Mouse (Mus musculus) ES-CJ7 (cell line): ENCODE measurements around the gene Snx12.
A peak's percentile ranks its signal among the peaks of the same experiment; 100 is the strongest.

Experiments used
- DNase-seq: peaks from one replicate; pipeline ENCODE4 v3.0.0; 2011; ENCODE audit warnings: low read depth, low spot score

Snx12 gene

GRCm38 (mm10) chrX:101221834-101222795 is at the start of gene Snx12:
Snx12 (minus strand) TSS chrX:101222563.
- DNase-seq, result peak; percentile 95

DNA sequence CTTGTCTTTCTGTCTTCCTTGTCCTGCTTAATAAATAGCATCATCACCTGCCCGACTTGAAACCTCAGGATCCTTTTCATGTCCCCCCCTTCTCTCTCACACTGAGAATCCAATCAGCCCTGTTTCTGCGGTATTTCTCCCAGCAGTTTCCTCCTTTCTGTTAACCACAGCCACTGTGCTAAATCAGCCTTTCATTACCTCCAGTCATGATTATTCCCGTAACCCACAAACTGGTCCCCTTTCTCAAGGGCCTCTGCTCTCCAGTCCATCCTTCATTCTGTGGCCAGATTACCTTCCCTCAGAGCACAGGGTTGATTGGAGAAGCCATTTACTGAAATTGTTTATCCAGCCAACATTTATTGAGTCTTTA is 46.4 kb upstream of the Snx12 start, which contains the start of gene Gm20489:
Gene Gm20489 (minus strand): TSS at position 269 of the 370 bp plus-strand sequence.
- no peak for DNase-seq

DNA sequence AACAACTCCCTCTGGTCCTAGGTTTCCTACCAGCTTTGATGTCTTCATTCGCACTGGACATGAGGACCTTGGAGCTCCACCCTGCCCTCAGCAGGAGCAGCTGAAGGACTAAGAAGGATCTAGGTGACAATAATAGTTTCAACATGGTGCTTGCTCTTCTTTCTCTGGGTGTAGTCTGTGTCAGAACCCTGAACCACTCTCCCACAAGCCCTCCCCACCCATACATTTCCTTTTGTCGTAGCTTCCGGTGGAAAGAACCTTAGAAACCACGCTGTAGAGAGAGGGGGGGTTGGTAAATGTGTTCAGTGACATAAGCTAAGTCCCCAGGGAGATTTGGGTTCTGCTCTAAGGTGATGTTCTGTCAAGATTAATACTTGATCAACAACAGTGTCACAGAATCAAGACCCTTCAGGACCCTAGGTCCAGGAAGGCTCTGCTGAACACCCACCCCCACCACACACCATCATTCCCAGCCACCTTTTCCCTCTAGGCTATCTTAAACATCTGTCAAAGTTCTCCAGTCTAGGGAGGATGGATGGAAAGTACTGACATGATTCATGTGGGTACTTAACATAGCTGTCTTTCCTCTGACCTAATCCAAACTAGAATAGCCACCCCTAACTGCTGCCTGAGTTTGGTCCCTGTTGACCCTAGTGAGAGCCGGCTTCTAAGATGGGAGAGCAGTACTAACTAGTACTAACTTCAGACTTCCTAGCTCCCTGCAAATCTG is 45.8 kb upstream of the Snx12 start, which contains the start of gene Il2rg:
Gene Il2rg (minus strand): TSS at position 231 of the 730 bp plus-strand sequence.
- DNase-seq, result no peak

DNA sequence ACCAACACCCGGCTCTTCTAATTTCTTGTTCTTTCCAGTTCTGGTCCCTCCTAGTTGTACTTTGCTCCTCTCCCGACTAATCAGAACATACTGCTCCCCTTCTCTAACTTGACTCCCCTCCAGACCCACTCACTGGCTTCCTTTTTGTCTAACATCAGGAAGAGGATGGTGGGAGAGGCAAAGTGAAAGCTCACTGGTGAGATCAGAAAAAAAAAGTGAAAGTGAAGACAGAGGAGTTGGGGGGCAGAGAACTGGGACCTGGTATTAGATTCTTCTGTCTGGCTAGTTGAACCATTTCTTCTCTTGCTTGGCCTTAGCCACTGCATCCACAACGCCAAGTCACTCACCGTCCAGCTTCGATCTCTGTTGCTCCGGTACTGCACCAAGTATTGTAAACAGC is 44.3 kb upstream of the Snx12 start:
- no peak for DNase-seq

DNA sequence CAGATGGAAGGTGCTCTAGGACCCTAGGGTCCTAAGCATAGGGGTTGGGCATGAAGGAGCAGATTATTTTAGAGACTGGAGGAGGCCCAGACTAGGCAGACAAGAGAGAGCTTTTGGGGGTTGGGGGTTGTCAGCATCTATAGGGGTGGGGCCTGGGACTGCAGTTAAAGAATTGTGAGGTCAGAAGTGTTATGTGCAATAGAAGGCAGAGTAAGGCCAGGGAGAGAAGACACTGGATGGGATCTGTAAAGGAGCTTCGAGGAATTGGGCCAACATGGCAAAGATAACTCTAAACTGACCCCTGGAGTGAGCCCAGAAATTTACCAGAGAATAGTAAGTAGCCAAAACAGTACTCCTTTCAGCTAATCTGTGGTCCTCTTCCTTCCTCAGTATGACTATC is 41.5 kb upstream of the Snx12 start, which contains the start of gene Gm614:
Gene Gm614 (minus strand): TSS at position 101 of the 400 bp plus-strand sequence.
- DNase-seq, result no peak

GRCm38 (mm10) chrX:101260441-101261325 is 38.3 kb upstream of the Snx12 start:
- peak; percentile 88 for DNase-seq

- peak; percentile 48 for DNase-seq
Observed at GRCm38 (mm10) chrX:101256603-101257002, 34.2 kb upstream of the Snx12 start.

- no peak for DNase-seq
Observed at GRCm38 (mm10) chrX:101254740-101255139, 32.4 kb upstream of the Snx12 start.

DNA sequence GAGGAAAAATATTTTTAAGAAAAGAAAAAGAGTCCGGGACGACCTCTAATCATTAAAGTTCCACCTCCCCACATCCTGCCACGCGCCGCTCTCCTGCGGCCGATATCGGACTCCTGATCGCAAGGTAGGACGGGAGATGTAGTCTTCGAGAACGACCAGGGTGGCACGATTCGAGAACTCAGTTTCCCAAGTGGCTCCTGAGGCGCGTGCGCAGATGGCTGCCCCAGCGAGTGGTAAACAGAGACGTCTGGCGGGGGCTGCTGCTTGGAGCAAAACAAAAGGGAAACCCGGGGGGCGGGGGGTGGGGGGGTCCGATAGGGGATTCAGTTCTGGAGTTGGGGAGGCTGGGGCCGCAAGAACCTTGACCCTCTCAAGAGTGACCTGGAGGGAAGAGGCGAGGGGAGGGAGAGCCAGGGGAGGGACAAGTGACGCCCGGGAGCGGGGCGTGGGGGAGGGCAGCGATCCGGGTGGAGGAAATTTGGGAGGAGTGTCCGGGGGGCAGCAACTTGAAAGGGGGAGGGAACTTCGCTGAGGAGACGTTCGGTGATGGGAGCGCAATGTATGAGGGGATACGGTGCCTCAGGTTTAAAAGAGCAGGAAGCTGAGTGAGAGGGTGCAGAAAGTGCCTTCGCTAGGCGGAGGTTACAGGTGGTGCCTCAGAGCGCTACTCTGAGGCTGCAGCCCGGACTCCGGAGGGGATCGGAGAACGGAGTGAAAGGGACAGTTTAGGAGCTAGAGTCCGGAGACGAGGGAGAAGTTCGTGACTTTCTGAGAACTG is 31.8 kb upstream of the Snx12 start, which contains the start of gene Foxo4:
Gene Foxo4 (plus strand): TSS at position 577 of the 778 bp plus-strand sequence.
- peak; percentile 96 for DNase-seq

- DNase-seq, result peak; percentile 79
Observed at GRCm38 (mm10) chrX:101245011-101245410, 22.6 kb upstream of the Snx12 start.

DNA sequence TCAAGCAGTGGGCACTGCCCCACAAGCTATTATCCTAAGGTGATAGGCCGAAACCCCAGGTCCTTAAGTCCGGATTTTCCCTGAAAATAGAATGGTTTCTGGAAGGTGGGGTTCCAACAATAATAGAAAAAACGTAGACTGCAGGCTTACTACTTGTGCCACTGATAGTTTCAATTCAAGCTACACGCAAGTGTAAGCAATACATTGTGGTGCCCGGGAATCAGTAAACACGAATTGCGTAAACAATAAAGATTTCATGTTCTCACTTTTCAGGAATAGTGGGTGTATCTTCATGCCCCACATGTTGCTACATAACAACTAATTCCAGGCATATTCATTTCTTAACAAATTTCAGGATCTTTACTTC is 416 bp upstream of the Snx12 start:
- DNase-seq, result no peak

DNA sequence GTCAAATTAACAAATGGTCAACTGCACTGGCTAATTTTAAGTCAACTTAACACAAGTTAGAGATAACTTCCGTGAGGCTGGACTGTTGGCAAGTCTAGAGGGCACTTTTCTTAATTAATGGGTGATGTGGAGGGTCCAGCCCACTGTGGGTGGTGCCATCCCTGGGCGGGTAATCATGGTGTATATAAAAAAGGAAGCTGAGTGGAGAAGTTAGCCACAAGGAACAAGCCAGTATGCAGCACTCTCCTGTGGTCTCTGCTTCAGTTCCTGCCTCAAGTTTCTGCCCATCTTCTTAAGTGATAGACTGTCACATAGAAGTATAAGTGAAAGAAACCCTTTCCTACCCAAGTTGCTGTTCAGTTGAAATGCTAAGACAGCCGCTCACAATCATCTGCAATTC is 33.1 kb downstream of the Snx12 start:
- no peak for DNase-seq

DNA sequence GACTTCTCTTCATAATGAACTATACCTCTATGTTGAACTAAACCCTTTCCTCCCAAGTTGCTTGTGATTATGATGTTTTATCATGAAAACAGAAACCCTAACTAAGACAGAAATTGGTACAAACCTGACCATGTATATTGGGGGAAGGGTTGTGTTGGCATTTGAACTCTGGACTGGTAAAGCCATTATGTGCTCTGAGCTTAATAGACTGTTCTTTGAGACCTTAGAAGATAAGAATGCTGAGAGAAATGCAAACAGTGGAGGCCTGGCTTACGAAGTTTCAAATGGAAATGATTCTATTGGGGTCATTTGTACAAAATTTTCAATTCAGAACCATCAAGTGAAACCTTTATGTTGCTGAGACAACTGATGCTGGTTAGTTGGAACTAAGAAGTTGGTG is 34.7 kb downstream of the Snx12 start:
- no peak for DNase-seq

GRCm38 (mm10) chrX:101173388-101173787 is 49.0 kb downstream of the Snx12 start:
- DNase-seq, result no peak

DNA sequence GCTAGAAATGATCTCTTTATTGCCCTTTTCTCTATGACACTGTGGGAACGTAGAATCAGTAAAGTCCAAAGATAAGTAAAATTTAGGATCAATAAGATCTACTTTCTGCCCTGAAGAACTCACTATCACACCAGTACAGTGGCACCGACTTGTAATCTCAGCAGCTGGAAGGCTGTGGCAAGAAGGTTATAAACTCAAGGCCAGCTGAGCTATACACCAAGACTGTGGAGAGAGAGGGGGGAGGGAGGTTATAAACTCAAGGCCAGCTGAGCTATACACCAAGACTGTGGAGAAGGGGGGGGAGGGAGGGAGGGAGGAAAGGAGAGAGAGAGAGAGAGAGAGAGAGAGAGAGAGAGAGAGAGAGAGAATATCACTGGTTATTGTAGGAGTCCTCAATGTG is 53.9 kb downstream of the Snx12 start:
- DNase-seq, result no peak

DNA sequence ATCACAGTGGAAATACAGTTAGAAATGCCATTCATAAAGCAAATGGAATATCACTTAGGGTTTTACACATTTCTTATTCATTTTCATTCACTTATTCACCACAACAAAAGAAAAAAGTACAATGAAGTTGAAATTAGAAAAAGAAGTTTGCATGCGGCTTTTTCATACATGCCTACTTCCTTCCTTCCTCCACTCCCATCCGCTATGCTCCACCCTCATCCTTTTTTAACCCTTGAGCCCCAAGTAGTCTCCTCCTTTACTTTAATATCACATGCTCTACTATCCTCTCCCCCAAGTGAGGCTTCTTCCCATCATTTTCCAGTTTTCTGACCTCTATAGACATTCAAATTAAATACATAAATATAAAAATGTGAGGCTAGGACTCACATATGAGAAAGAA is 58.6 kb downstream of the Snx12 start:
- no peak for DNase-seq

- DNase-seq, result no peak
Observed at GRCm38 (mm10) chrX:101163278-101163677, 59.1 kb downstream of the Snx12 start.

DNA sequence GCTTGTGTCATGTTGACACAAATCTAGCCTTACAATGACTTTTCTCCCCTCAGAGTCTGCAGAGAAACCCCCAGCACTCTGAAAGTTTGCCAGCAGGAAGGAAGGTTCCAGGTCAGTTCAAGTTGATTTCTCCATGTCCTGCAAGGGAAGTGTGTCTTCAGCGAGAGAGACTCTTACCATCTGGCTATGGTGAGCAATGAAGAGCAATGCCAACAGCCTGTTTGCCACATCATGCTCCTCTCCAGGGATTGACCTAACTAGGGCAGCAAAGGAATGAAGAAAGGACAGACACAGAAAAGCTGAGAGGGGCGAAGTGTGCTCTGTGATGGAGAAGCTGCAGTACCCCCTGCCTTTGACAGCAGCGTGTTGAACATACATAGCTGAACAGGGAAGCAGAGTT is 59.8 kb downstream of the Snx12 start:
- DNase-seq, result no peak

DNA sequence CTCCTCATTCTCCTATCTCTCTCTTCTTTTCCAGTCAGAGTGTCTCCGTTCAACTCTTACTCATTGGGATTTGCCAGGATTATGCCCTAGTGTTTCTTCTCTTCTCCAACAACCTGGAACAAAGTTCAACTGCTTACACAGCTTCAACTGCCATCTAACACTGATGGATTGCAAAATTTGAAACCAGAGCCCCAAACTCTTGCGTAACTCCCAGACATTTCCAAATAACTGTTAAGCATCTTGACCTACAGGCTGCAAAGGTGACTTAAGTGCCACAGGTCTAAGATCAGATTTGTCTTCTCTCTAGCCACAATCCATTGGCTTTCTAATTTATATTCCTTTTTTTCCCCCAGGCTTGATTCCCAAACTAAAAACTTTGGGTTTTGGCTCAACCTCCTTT is 64.9 kb downstream of the Snx12 start:
- no peak for DNase-seq

DNA sequence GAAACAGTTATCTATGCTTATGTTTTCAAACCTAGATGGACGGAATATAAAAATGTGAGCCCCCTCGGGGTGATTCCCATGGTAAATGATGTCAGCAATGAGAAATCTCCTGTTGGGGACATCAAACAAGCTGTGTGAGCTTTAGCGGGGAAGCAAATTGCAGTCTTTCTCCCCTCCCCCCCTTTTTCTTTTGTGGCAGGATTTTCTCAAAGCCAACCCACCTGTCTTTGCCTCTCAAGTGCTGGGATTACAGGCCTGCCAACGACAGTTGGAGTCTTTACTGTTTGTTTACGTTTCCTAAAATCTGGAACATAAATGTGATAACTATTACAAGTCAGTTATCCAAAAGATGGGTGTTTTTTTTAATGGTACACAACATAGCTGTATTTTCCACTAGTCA is 66.0 kb downstream of the Snx12 start:
- no peak for DNase-seq

DNA sequence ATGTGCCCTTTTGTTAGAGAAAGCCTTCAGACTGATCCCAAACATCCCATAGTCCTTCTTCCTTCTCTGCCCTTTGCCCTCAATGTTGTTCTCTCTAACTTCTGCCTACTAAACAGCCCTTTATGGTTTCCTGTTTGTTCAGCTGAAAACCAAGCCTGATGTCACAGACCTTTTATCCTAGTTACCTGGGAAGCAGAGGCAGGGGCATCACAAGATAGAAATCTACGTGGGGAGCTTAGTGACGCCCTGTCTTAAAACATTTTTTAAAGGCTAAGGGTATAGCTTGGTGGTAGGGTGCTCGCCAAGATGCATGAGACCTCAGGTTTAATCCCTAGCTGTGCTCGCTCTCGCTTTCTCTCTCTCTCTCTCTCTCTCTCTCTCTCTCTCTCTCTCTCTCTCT is 74.9 kb downstream of the Snx12 start:
- no peak for DNase-seq
